Mouse (Mus musculus): ENCODE data around the gene Gnmt. TPM values are rescaled to one million over a fixed set of nuclear protein-coding genes. Genes with fewer than 3 reads are reported as not detected.
"Not testable (repeated sequence)": the region's sequence is repeated elsewhere in the genome, so short reads cannot be mapped to it uniquely, and the experiment has no call there.

Gene Gnmt
- total RNA-seq (2017): 2.2 to 3.4 TPM (median 3.1 TPM) in 3 replicates

DNA sequence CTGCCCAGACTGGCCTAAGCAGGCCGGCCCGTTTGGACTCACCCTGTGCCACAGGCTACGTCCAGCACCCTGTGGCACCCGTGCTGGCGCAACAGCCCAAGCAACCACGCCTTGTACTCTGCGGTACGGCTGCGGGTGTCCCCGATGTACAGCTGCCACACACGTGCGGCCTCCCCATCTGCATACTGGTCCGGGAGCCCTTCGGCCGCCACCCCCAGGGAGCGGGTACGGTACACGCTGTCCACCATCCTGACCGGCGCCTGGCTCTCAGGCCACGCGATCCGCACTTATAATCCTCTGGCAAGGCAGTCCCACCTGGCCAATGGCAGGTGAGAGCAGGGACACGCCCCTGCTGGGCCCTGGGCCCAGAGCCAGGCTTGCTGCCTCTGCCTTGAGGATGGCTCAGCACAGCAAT, at the start of gene Gnmt:
Gene Gnmt, minus strand, starts transcription at position 265 of the 415 bp plus-strand sequence.
- ATAC-seq (replicated peaks; ENCODE audit: insufficient number of reproducible peaks, low FRiP score, low TSS enrichment, poor library complexity, severe bottlenecking): no peak; the same call in 1 of the 2 replicates

DNA sequence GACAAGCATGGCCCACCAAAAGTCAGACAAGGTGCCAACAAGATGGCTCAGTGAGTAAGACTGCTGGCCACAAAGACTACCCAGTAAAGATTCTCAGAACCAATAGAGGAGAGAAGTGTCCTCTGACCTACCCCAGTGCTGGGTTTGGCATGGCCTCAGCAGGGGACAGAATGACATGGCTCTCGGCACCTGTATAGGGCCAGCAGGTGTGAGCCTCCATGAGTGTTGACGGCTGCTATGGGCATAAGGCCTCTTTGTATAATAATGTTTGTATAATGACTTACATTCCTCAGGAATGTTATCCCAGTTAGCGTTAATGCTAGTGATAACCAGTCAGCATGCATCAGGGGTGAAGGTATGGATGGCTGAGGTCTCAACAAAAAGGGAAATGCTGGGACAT, 47.1 kb upstream of the Gnmt start:
- no peak for ATAC-seq (replicated peaks; ENCODE audit: insufficient number of reproducible peaks, low FRiP score, low TSS enrichment, poor library complexity, severe bottlenecking)

DNA sequence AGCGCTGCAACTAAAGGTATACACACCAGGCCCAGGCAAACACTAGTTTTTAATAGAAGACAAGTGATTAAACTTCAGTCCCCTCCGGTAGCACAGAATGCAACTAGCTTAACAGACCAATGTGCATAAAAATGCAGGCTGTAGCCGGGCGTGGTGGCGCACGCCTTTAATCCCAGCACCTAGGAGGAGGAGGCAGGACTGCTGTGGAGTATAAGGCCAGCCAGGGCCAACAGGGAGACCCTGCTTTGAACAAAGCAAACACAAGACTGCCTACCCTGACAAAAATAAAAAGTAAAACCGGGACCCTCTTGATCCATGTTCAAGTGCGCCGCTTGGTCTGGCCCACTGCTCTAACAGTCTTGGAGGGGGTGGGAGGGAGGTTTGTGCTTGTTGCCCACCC, 46.1 kb upstream of the Gnmt start:
- ATAC-seq (replicated peaks; ENCODE audit: insufficient number of reproducible peaks, low FRiP score, low TSS enrichment, poor library complexity, severe bottlenecking): no peak

DNA sequence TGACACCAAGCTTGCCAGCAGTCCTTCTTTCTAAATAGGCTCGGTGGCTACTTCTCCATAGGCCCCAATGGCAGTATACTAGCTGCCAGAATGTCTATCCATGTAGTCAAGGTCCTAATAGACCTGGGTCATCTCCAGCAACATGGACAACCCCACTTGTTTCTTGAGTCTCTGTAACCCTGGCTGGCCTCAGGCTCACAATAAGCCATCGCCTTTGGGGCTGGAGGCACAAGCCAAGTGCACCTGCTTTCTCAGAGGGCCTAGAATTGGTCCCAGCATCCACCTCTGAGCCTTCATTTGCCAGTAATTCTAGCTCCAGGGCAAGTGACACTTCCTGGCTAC, 45.1 kb upstream of the Gnmt start:
- ATAC-seq (replicated peaks; ENCODE audit: insufficient number of reproducible peaks, low FRiP score, low TSS enrichment, poor library complexity, severe bottlenecking): no peak

DNA sequence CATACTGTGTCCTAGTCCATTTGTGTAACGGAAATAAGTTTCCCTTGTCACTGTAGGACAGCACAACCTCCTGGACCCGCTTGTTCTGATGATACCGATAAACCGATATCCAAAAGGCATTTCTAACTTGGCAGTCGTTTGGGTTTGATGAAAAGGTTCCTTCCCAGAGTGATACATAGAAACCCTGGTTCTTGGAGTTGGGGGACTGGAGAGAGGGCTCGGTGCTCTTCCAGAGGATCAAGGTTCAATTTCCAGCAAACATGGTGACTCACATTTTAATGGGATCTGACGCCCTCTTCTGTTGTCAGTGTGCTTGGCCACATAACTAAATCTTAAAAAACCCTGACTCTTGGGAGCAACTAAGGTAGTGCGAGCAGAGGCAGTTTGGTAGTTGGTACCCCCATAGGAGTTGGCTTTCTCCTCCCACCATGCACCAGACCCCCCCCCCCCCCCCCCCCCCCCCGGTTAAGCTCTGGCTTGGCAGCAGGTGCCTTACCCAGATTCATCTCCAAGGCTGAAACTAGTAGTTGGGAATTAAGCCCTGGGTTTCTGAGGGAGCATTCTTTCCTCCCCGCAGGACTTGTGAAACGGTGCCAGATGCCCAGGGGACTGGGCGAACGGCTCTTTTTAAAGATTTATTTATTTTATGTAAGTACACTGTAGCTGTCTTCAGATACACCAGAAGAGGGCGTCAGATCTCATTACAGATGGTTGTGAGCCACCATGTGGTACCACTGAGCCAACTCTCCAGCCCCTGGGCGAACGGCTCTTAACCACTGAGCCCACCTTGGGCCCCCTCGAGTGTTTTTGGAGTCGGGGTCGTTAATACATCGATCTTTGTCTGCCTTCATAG, 44.5 kb upstream of the Gnmt start:
- no peak for ATAC-seq (replicated peaks; ENCODE audit: insufficient number of reproducible peaks, low FRiP score, low TSS enrichment, poor library complexity, severe bottlenecking)

DNA sequence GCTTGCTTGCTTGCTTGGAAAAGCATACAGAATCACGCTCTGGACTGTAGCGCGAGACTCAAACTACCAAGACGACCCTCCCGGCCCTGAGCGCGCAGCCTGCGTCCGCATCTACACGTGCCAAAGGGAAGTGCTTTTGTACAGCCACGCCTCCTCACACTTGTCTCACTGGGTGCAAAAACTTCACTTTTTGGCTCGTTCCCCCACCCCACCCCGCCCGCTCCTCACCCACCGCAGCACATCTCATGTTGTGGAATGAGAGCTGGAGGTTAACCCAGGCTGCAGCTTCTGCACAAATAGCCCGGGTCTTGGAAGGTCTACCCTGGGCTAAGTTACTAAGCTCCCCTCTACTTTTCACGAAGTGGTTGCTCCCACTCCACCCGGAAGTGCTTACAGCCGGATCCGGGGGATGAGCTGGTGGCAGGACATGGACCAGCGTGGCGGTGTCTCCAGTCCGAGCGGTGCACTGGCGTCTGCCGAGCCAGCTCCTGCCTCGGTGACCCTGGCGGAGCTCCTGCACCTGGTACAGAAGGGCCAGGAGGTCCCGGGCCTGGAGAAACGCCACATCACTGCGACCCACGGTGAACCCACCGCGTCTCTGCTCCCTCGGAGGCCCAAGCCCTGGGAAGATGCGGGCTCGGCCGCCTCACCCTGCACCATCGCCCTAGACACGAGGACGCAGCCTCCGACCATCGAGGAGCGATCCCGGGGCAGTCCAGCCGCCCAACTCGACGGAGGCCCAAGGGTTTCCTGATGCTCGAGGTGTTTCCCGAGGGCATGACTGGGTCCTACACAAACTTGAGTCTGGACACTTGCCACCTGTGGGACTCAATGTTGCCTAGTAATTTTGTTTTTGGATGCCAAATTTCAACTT, 43.7 kb upstream of the Gnmt start, which contains the start of gene 2310039H08Rik:
Gene 2310039H08Rik, plus strand, starts transcription at position 232 of the 874 bp plus-strand sequence.
- ATAC-seq (replicated peaks; ENCODE audit: insufficient number of reproducible peaks, low FRiP score, low TSS enrichment, poor library complexity, severe bottlenecking): peak; percentile 90

DNA sequence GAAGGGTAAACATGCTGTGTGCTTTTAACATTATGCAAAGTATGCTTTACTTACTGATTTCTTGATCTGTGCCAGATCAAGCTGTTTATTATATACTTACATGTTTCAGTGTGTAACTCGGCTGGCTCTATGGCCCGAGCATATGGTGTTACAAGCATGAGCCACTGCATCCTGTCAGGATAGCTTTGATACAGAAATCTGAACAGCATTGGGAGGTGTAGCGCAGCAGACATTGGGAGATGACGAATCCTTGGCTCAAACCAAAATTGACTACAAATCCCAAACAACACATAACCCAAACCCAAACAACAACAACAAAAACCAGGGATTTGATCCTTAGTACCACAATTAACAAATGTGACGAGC, 43.1 kb upstream of the Gnmt start:
- ATAC-seq (replicated peaks; ENCODE audit: insufficient number of reproducible peaks, low FRiP score, low TSS enrichment, poor library complexity, severe bottlenecking): no peak

DNA sequence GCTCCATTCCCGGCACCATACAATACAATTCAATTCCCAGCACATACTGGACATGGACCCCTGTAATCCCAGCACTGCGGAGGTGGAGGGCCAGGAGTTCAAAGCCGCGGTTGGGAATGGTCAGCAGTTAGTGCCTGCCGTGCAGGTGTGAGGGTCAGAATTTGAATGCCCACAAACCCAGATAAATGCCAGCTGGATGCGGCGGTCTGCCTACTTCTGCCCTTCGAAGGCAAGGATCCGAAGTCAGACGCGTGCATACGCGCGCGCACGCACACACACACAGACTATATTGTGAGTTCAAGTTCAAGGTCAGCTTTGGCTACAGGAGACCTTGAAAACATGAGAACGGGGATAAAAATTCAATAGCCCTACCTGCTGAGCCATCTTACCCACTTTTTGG, 42.6 kb upstream of the Gnmt start:
- no peak for ATAC-seq (replicated peaks; ENCODE audit: insufficient number of reproducible peaks, low FRiP score, low TSS enrichment, poor library complexity, severe bottlenecking)

DNA sequence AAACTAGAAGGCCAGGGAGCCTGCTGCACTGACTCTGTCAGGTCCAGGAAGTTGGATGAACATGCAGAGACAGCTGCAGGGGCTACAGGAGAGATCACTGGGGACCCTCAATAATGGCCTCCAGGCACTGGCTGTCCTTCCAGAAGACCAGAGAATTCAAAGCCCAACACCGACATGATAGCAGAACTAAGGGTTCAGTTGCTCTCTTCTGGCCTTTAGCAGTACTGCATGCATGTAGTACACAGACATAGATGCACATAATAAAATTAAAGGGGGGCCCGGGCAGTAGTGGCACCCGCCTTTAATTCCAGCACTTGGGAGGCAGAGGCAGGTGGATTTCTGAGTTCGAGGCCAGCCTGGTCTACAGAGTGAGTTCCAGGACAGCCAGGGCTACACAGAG, 42.1 kb upstream of the Gnmt start:
- no peak for ATAC-seq (replicated peaks; ENCODE audit: insufficient number of reproducible peaks, low FRiP score, low TSS enrichment, poor library complexity, severe bottlenecking)

DNA sequence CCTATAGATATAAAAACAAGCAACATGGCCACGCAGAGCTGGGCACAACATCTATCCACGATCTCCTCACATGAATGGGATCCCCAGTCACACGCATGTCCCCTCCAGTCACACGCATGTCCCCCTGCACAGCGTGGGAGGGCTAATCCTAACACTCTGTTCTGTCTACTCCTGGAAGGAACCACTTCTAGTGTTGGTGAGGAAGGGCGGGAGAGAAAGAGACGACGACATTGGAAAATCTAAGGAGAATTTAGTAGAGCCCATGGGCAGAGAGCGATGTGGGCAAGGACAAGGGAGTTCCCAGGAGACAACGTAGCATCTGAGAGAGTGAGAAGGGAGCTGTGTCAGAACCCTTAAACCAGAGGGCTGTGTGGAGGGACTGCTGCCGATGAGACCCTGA, 41.6 kb upstream of the Gnmt start:
- ATAC-seq (replicated peaks; ENCODE audit: insufficient number of reproducible peaks, low FRiP score, low TSS enrichment, poor library complexity, severe bottlenecking): no peak

DNA sequence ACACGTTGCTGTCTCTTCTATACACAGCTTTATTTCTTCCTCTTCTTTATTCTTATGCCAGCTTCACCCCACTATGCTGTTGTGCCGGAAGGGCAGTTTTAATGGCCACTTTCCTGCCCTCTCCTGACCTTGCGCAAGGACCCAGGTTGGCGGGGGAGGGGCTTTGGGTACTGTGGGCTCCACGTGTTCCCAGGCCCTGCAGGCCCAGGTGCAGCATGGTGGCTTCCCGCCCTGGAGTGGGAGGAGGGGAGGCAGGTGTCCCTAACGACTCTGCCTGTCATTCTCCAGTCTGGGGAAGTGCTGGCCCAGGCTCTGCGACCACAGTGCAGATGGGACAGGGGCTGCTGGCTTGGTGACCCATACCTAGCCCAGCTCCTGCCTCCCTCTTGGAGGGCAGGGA, 38.9 kb upstream of the Gnmt start:
- ATAC-seq (replicated peaks; ENCODE audit: insufficient number of reproducible peaks, low FRiP score, low TSS enrichment, poor library complexity, severe bottlenecking): no peak

DNA sequence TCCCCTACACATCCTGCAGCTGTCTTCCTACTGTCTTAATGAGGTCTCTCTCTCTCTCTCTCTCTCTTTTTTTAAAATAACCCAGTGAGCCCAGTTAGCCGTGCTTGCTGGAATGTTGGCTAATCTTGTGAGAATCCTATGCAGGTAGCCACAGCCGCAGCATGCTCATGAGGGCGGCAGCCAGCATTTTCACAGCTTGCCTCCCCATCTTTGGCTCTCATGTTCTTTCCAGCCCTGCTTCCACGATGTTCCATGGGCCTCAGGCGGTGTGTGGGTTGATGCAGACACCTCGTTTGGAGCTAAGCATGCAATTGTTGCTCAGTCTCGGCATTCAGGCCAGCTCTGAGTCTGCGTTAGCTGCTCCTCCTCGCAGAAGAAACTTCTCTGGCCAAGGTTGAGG, 35.9 kb upstream of the Gnmt start:
- ATAC-seq (replicated peaks; ENCODE audit: insufficient number of reproducible peaks, low FRiP score, low TSS enrichment, poor library complexity, severe bottlenecking): not testable (repeated sequence)

DNA sequence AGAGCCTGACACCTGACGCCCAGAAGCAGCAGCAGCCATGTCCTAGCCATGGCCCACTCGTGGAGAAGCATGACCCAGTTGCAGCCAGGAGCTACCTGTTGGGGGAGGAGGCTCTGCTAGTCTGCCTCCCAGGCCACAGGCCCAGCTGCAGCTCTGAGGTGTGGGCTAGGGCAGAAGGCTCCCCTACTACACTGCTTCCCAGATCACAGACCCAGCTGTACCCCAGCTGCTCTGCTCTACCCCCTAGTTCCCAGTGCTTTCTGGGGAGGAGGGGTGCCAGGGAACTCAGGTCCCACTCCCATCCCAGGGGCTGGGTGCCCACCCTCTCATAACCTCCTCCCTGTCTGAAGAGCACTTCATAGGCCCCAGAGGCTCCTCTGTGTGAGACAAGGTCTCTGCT, 34.6 kb upstream of the Gnmt start, which contains the start of gene Ptcra:
Gene Ptcra, minus strand, starts transcription at position 169 of the 400 bp plus-strand sequence.
- no peak for ATAC-seq (replicated peaks; ENCODE audit: insufficient number of reproducible peaks, low FRiP score, low TSS enrichment, poor library complexity, severe bottlenecking)

DNA sequence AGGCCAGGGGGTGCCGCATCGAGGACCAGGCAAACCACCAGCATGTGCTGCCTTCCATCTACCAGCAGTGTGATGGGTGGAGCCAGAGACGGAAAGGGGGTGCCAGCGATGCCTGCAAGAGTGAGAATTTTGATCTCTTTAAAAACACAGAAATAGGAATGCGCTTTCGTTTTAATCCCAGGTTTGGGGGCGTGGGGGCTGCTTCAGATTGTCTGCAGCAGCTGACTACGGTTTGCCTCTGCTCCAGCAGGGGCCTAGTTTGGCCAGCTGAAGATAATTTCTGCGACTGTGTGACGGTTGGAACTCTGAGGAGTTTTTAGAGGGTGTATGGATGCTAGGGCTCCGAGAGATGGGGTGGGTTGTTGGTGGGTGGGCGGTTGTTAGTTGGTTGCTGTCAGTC, 29.8 kb upstream of the Gnmt start:
- ATAC-seq (replicated peaks; ENCODE audit: insufficient number of reproducible peaks, low FRiP score, low TSS enrichment, poor library complexity, severe bottlenecking): no peak

DNA sequence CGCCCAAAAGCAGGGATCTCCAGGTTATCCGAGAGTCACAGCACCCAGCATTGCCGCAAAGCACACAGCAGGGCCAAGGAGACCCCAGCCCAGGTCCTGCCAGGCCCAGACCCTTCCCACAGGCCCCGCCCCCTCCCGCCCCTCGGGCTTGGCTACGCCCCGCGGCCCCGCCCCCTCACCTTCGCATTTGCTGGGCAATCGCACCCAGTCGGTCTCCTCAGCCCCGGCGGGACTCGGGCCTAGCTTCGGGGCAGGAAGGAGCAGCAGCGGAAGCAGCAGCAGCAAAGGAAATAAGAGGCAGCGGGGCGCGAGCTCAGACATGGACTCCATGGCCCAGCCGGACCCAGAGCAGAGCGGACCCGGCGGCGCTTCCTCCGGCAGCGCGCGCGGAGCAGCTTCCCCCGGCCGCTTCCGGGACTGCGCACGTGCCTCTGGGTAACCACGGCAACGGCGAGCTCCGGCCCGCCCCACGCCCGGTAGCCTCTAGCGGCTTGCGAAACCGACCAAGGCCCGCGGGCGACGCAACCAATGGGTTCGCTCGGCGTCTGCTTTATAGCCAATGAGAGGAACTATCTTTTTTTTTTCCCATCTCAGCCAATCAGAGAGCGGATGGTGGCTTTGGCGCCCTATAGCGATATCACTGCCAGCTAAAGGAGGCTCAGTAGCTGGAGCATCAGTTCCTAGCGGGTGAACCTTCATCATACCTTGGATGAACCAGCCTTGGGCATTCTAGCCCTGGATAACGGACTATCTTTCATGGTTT, 23.0 kb upstream of the Gnmt start, which contains the start of gene Cnpy3:
Gene Cnpy3, minus strand, starts transcription at position 421 of the 763 bp plus-strand sequence.
- ATAC-seq (replicated peaks; ENCODE audit: insufficient number of reproducible peaks, low FRiP score, low TSS enrichment, poor library complexity, severe bottlenecking): peak; percentile 91

DNA sequence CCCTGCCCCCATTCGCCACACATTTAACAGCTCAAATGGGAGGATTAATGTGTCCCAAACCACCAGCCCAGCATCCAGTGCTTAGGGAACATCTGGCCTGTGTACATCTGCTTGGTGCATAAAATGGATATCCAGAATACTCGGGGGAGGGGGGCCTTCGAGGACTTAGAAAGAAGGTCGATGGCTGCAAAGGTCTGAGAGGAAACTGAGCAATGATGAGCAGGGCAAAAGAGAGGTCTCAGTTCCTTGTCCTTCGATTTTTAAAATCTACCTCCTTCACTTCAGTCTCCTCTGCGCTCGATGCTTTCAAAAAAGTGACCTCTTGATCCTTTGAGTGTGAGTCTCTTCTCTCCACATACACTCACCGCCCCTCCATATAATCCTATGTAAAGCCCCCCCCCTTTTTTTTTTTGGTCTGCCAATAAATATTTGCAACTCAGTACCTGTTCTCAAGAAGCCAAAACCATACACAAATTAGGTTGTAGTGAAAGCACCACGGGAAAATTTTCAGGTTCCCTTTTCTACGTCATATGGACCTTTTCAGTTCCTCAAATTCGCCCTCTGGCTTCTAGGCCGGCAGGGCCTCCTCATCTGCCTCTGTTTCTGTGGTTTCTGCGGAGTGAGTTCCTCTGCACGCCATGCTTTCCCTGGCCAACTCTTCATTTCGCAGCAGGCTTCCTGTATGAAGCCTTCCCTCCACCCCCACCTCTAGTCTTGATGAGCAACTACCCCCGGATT, 22.3 kb upstream of the Gnmt start:
- peak; percentile 83 for ATAC-seq (replicated peaks; ENCODE audit: insufficient number of reproducible peaks, low FRiP score, low TSS enrichment, poor library complexity, severe bottlenecking)

DNA sequence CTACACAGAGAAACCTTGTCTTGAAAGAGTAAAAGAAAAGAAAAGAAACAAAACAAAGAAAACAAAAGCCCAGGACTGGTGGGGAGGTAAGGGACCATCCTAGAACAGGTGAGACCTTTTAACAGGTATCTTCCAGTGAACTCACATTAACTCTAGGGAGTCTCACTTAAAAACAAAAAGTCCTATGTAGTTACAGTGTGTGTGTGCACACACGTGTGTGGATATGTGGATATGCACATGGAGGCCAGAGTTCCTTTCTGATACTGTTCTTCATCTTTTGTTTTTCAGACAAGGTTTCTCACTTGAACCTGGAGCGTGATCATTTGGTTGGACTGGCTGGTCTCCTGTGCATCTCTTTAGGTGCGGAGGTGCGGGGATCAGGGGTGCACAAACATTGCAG, 21.6 kb upstream of the Gnmt start:
- no peak for ATAC-seq (replicated peaks; ENCODE audit: insufficient number of reproducible peaks, low FRiP score, low TSS enrichment, poor library complexity, severe bottlenecking)

DNA sequence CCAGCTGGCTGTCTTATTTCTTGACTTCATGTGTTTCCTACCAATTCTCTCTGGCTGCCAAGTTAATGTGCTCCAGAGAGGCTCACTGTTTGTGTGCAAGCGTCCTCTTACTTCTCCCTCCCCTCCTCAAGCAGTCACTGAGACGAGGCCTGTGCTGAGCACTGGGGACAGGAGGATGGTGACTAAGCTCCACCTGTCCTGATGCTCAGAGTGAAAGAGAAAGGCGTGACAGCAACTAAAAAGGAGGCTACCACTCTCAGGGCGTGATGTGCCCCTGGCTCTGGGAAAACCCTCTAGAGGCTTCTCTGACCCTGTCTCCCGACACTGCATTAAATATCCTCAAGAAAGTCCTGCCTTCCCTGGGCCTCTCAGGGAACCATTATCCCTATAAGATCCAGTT, 20.3 kb upstream of the Gnmt start:
- no peak for ATAC-seq (replicated peaks; ENCODE audit: insufficient number of reproducible peaks, low FRiP score, low TSS enrichment, poor library complexity, severe bottlenecking)

Measured in monocyte, adult 5-6 weeks (primary cell).